Comparison of ENCODE assay signal across 8 mouse cellular contexts in genomic region chr10:81138131-81138782, GRCm38 (mm10). TPM values are rescaled to one million over a fixed set of nuclear protein-coding genes. Genes with fewer than 3 reads are reported as not detected.
A peak's percentile ranks its signal among the peaks of the same experiment; 100 is the strongest.
DNase-seq lines count a peak whose midpoint lies in the region; ATAC-seq and TF ChIP-seq lines count a peak whose summit lies in the region.

No protein-coding gene starts in this region.

- peak; percentile 13; the same call in 1 of the 2 replicates for TF ChIP-seq EP300 in lung, postnatal 0 days (IDR thresholded peaks at IDR 0.05)

- peaks cover 64% of the 10 kb centered on the region for H3K4me1 ChIP-seq in forebrain, embryonic 15.5 days
- H3K4me1 ChIP-seq in intestine, embryonic 16.5 days (ENCODE audit: control insufficient read depth, insufficient read depth, low read length) = peaks cover 42% of the 10 kb centered on the region
- peaks cover 51% of the 10 kb centered on the region for H3K4me1 ChIP-seq in lung, postnatal 0 days (ENCODE audit: insufficient read depth, low read depth, low read length)

- H3K9me3 ChIP-seq in forebrain, embryonic 15.5 days = no peaks in the 10 kb centered on the region
- H3K9me3 ChIP-seq in intestine, embryonic 16.5 days (ENCODE audit: control insufficient read depth, low read length) = no peaks in the 10 kb centered on the region
- H3K9me3 ChIP-seq in lung, postnatal 0 days (ENCODE audit: low read length) = no peaks in the 10 kb centered on the region

- peak overlapping the region; percentile 84 for H3K27ac ChIP-seq in forebrain, embryonic 15.5 days (replicated peaks)
- H3K27ac ChIP-seq in intestine, embryonic 16.5 days (ENCODE audit: low read length) = peak overlapping the region; percentile 94
- peak overlapping the region; percentile 95 for H3K27ac ChIP-seq in lung, postnatal 0 days (ENCODE audit: low read length)

- H3K27me3 ChIP-seq in forebrain, embryonic 15.5 days = peaks cover 27% of the 10 kb centered on the region
- no peaks in the 10 kb centered on the region for H3K27me3 ChIP-seq in intestine, embryonic 16.5 days (replicated peaks; ENCODE audit: control insufficient read depth, insufficient read depth, low read length)
- H3K27me3 ChIP-seq in lung, postnatal 0 days (replicated peaks; ENCODE audit: insufficient read depth, low read length) = no peaks in the 10 kb centered on the region

- no peak for ATAC-seq in forebrain, embryonic 15.5 days (replicated peaks)
- no peak for ATAC-seq in intestine, embryonic 16.5 days
- ATAC-seq in lung, postnatal 0 days = no peak

- TF ChIP-seq CTCF in lung, postnatal 0 days (IDR thresholded peaks at IDR 0.05) = peak; percentile 27

- H3K36me3 ChIP-seq in forebrain, embryonic 15.5 days = no peaks in the 10 kb centered on the region
- no peaks in the 10 kb centered on the region for H3K36me3 ChIP-seq in intestine, embryonic 16.5 days (ENCODE audit: control insufficient read depth, insufficient read depth, low read length)
- H3K36me3 ChIP-seq in lung, postnatal 0 days (ENCODE audit: insufficient read depth, low read length) = no peaks in the 10 kb centered on the region

- peak overlapping the region; percentile 91 for H3K4me3 ChIP-seq in forebrain, embryonic 15.5 days
- H3K4me3 ChIP-seq in intestine, embryonic 16.5 days (ENCODE audit: low read length) = peak overlapping the region; percentile 90
- H3K4me3 ChIP-seq in lung, postnatal 0 days (ENCODE audit: low read depth, low read length) = peak overlapping the region; percentile 79

- WGBS in forebrain, embryonic 15.5 days = under 1% methylated on average over 24 of the region's 24 CpGs
- 1% methylated on average over 24 of the region's 24 CpGs for WGBS in intestine, embryonic 16.5 days
- under 1% methylated on average over 15 of the region's 24 CpGs for WGBS in lung, postnatal 0 days

- H3K9ac ChIP-seq in forebrain, embryonic 15.5 days (replicated peaks) = peak overlapping the region; percentile 76
- peak overlapping the region; percentile 88 for H3K9ac ChIP-seq in intestine, embryonic 16.5 days (ENCODE audit: low read depth, low read length)
- peak overlapping the region; percentile 76 for H3K9ac ChIP-seq in lung, postnatal 0 days (replicated peaks; ENCODE audit: low read depth)

- DNase-seq in right cerebral cortex, postnatal 4 days = peak; percentile 42
- DNase-seq in right cerebral cortex, postnatal 36 days (ENCODE audit: low spot score in 2 of 2) = no peak
- DNase-seq in brain, adult 2 months (ENCODE audit: low read depth, low spot score) = peak; percentile 76
- DNase-seq in lung, postnatal 0 days (ENCODE audit: low spot score) = peak; percentile 79
- peak; percentile 63 for DNase-seq in skeletal muscle tissue, adult 2 months (ENCODE audit: low read depth, low spot score)
- DNase-seq in left cerebral cortex, adult 8-10 months (ENCODE audit: low spot score in 2 of 2) = no peak

- H3K4me2 ChIP-seq in forebrain, embryonic 15.5 days (replicated peaks) = peak overlapping the region; percentile 89
- H3K4me2 ChIP-seq in intestine, embryonic 16.5 days (ENCODE audit: low read depth, low read length) = peak overlapping the region; percentile 63
- peak overlapping the region; percentile 68 for H3K4me2 ChIP-seq in lung, postnatal 0 days (replicated peaks; ENCODE audit: low read depth, low read length)

RNA-seq across cellular contexts. Expression of gene Zbtb7a, which starts 3.2 kb away (rescaled TPM):
- polyA plus RNA-seq in forebrain, embryonic 15.5 days (2015; fragmentation: Nextera tagmentation; extraction: Ambion mirVana) = 12.1 and 15.1 TPM in 2 replicates
- 46.2 and 47.4 TPM in 2 replicates for polyA plus RNA-seq in intestine, embryonic 16.5 days (2015; fragmentation: Nextera tagmentation; extraction: Ambion mirVana)
- polyA plus RNA-seq in lung, postnatal 0 days (2015; fragmentation: Nextera tagmentation; extraction: Ambion mirVana) = 58.2 and 62.0 TPM in 2 replicates
- total RNA-seq in left cerebral cortex, adult 8-10 months (2022) = 100 to 1,000 TPM; 106 to 115 (median 112) TPM

RNA-seq across cellular contexts. Expression of gene Pias4, which starts 29.5 kb away (rescaled TPM):
- polyA plus RNA-seq in forebrain, embryonic 15.5 days (2015; fragmentation: Nextera tagmentation; extraction: Ambion mirVana) = 54.9 and 57.8 TPM in 2 replicates
- polyA plus RNA-seq in intestine, embryonic 16.5 days (2015; fragmentation: Nextera tagmentation; extraction: Ambion mirVana) = 52.5 and 54.4 TPM in 2 replicates
- 27.9 TPM in 2 replicates for polyA plus RNA-seq in lung, postnatal 0 days (2015; fragmentation: Nextera tagmentation; extraction: Ambion mirVana)
- 10 to 100 TPM; 22.0 to 30.4 (median 27.9) TPM for total RNA-seq in left cerebral cortex, adult 8-10 months (2022)

RNA-seq across cellular contexts. Expression of gene Map2k2, which starts 32.5 kb away (rescaled TPM):
- 211 and 229 TPM in 2 replicates for polyA plus RNA-seq in forebrain, embryonic 15.5 days (2015; fragmentation: Nextera tagmentation; extraction: Ambion mirVana)
- 214 and 225 TPM in 2 replicates for polyA plus RNA-seq in intestine, embryonic 16.5 days (2015; fragmentation: Nextera tagmentation; extraction: Ambion mirVana)
- polyA plus RNA-seq in lung, postnatal 0 days (2015; fragmentation: Nextera tagmentation; extraction: Ambion mirVana) = 118 and 121 TPM in 2 replicates
- 100 to 1,000 TPM; 121 to 132 (median 126) TPM for total RNA-seq in left cerebral cortex, adult 8-10 months (2022)

RNA-seq across cellular contexts. Expression of gene Eef2, which starts 38.2 kb away (rescaled TPM):
- 633 and 637 TPM in 2 replicates for polyA plus RNA-seq in forebrain, embryonic 15.5 days (2015; fragmentation: Nextera tagmentation; extraction: Ambion mirVana)
- polyA plus RNA-seq in intestine, embryonic 16.5 days (2015; fragmentation: Nextera tagmentation; extraction: Ambion mirVana) = 526 and 531 TPM in 2 replicates
- 509 and 537 TPM in 2 replicates for polyA plus RNA-seq in lung, postnatal 0 days (2015; fragmentation: Nextera tagmentation; extraction: Ambion mirVana)
- 100 to 1,000 TPM; 928 to 998 (median 954) TPM for total RNA-seq in left cerebral cortex, adult 8-10 months (2022)

RNA-seq across cellular contexts. Expression of gene Creb3l3, which starts 39.6 kb away (rescaled TPM):
- polyA plus RNA-seq in forebrain, embryonic 15.5 days (2015; fragmentation: Nextera tagmentation; extraction: Ambion mirVana) = 0.13 and 0.25 TPM in 2 replicates
- 123 and 180 TPM in 2 replicates for polyA plus RNA-seq in intestine, embryonic 16.5 days (2015; fragmentation: Nextera tagmentation; extraction: Ambion mirVana)
- 0.40 and 0.57 TPM in 2 replicates for polyA plus RNA-seq in lung, postnatal 0 days (2015; fragmentation: Nextera tagmentation; extraction: Ambion mirVana)
- under 1 TPM in 3 of 4 experiments, not detected in 1; 0.28 to 0.48 (median 0.37) TPM for total RNA-seq in left cerebral cortex, adult 8-10 months (2022)

Comparison
In these comparisons a context has a peak if more than half of its experiments do, and no peak if none do; other contexts are left out.
1. DNase-seq: peak in right cerebral cortex, postnatal 4 days (single experiment), brain, adult 2 months (single experiment), lung, postnatal 0 days (single experiment) and skeletal muscle tissue, adult 2 months (single experiment); none in right cerebral cortex, postnatal 36 days (0 of 2) and left cerebral cortex, adult 8-10 months (0 of 2).
2. Peak in every context shown above with its lines, with median percentiles within 50 percentile points of each other: H3K27ac ChIP-seq, H3K4me2 ChIP-seq, H3K4me3 ChIP-seq and H3K9ac ChIP-seq.